Mouse (Mus musculus) thymus, adult 2 months (tissue): ENCODE data around the gene Traf1. TPM values are rescaled to one million over a fixed set of nuclear protein-coding genes. Genes with fewer than 3 reads are reported as not detected.

Source experiments
- DNase-seq: peaks from one replicate; pipeline ENCODE4 v3.0.0; 2021
- H3K27ac ChIP-seq: fragments of 200-500 bp; 2 replicates; pipeline ENCODE4 v1.5.1; 2012; ENCODE audit warnings: low read length, control low read depth; ENCODE audit not compliant: control insufficient read depth, insufficient read depth
- H3K27me3 ChIP-seq: fragments of 200-500 bp; 2 replicates; pipeline ENCODE4 v1.6.1; 2012; ENCODE audit warnings: mild to moderate bottlenecking, low read length, moderate library complexity, mixed read lengths; ENCODE audit not compliant: control insufficient read depth, insufficient read depth
- H3K36me3 ChIP-seq: fragments of 200-500 bp; 2 replicates; pipeline ENCODE4 v1.6.1; 2012; ENCODE audit warnings: mild to moderate bottlenecking, low read length, moderate library complexity; ENCODE audit not compliant: control insufficient read depth, insufficient read depth
- H3K4me1 ChIP-seq: fragments of 200-500 bp; replicated peaks from 2 replicates; pipeline ENCODE4 v1.6.1; 2012; ENCODE audit warnings: low read length; ENCODE audit not compliant: control insufficient read depth, insufficient read depth
- H3K4me3 ChIP-seq: fragments of 200-500 bp; 2 replicates; pipeline ENCODE4 v1.5.1; 2012; ENCODE audit warnings: mild to moderate bottlenecking, low read length, control low read depth, moderate library complexity; ENCODE audit not compliant: control insufficient read depth, insufficient read depth
- CTCF ChIP-seq: fragments of 200-500 bp; IDR thresholded peaks from 2 replicates; pipeline ENCODE4 v1.5.1; 2012; ENCODE audit warnings: mild to moderate bottlenecking, control low read depth, low read length, moderate library complexity, borderline replicate concordance; ENCODE audit not compliant: control insufficient read depth, poor library complexity, insufficient read depth; ENCODE audit errors: extremely low read depth
- POLR2A ChIP-seq: fragments of 200-500 bp; IDR thresholded peaks from 2 replicates; pipeline ENCODE4 v1.6.1; 2012; ENCODE audit warnings: mild to moderate bottlenecking, low read length, control low read depth, moderate library complexity; ENCODE audit not compliant: control insufficient read depth, poor library complexity, insufficient read depth; ENCODE audit errors: extremely low read depth
- WGBS: fragments of 180-500 bp; shearing (Covaris S2); methylation state at CpG from one replicate; pipeline ENCODE4 v1.1.7; 2018; 5-methylcytosine and 5-hydroxymethylcytosine counted together
- polyA plus RNA-seq: library from polyadenylated mRNA; depleted of rRNA; stranded (reverse); fragments of >200 nt; gene quantifications from 2 replicates; pipeline ENCODE4 v1.2.3, GENCODE M21; 2012; rRNA removed

Gene Traf1
- polyA plus RNA-seq, 1 experiment, result 80.4 TPM

GRCm38 (mm10) chr2:34900412-34900811 is 61.2 kb downstream of the Traf1 start:
- 93% methylated on average over 1 of the region's 1 CpGs for WGBS
- no peak overlapping the region for H3K4me3 ChIP-seq
- H3K27ac ChIP-seq, result no peak overlapping the region
- H3K36me3 ChIP-seq, result peaks cover 10% of the 10 kb centered on the region; the same call in 1 of the 2 replicates
- H3K4me1 ChIP-seq, result peaks cover 7% of the 10 kb centered on the region
- no peak for DNase-seq
- TF ChIP-seq POLR2A, result no peak
- no peak for TF ChIP-seq CTCF
- H3K27me3 ChIP-seq, result no peaks in the 10 kb centered on the region

- H3K27ac ChIP-seq, result no peak overlapping the region
- peaks cover 3% of the 10 kb centered on the region for H3K4me1 ChIP-seq
- 96% methylated on average over 11 of the region's 11 CpGs for WGBS
- no peaks in the 10 kb centered on the region for H3K27me3 ChIP-seq
- TF ChIP-seq POLR2A, result no peak
- no peak for TF ChIP-seq CTCF
- no peak for DNase-seq
- no peak overlapping the region for H3K4me3 ChIP-seq
- H3K36me3 ChIP-seq, result peaks cover 10% of the 10 kb centered on the region; the same call in 1 of the 2 replicates
Observed at GRCm38 (mm10) chr2:34899682-34900081, 61.9 kb downstream of the Traf1 start.

- WGBS, result 64% methylated on average over 10 of the region's 10 CpGs
Observed at GRCm38 (mm10) chr2:34897820-34898219, 63.8 kb downstream of the Traf1 start.

GRCm38 (mm10) chr2:34896821-34897460 is 64.6 kb downstream of the Traf1 start:
- Histone ChIP-seq H3K36me3 (peaks cover 10% of the 10 kb centered on the region; the same call in 1 of the 2 replicates), H3K27ac (no peak overlapping the region), H3K27me3 (no peaks in the 10 kb centered on the region), H3K4me3 (no peak overlapping the region), H3K4me1 (no peaks in the 10 kb centered on the region)
- TF ChIP-seq POLR2A, result no peak
- TF ChIP-seq CTCF, result no peak
- 96% methylated on average over 17 of the region's 17 CpGs for WGBS
- no peak for DNase-seq

More at GRCm38 (mm10) chr2:34897820-34898219, 63.8 kb downstream of the Traf1 start:
- Histone ChIP-seq H3K36me3 (peaks cover 10% of the 10 kb centered on the region; the same call in 1 of the 2 replicates), H3K27ac (no peak overlapping the region), H3K27me3 (no peaks in the 10 kb centered on the region), H3K4me1 (no peaks in the 10 kb centered on the region), H3K4me3 (no peak overlapping the region)
- no peak for TF ChIP-seq POLR2A
- TF ChIP-seq CTCF, result peak; percentile 72; the same call in 1 of the 2 replicates
- peak; percentile 26 for DNase-seq

- H3K4me3 ChIP-seq, result no peak overlapping the region
- no peak overlapping the region for H3K27ac ChIP-seq
- H3K4me1 ChIP-seq, result no peaks in the 10 kb centered on the region
- no peak for TF ChIP-seq POLR2A
- TF ChIP-seq CTCF, result no peak
- DNase-seq, result no peak
- H3K36me3 ChIP-seq, result peaks cover 10% of the 10 kb centered on the region; the same call in 1 of the 2 replicates
- H3K27me3 ChIP-seq, result no peaks in the 10 kb centered on the region
- 96% methylated on average over 19 of the region's 19 CpGs for WGBS
Observed at GRCm38 (mm10) chr2:34895503-34896113, 66.0 kb downstream of the Traf1 start.

GRCm38 (mm10) chr2:34893950-34894349 is 67.6 kb downstream of the Traf1 start:
- TF ChIP-seq POLR2A (no peak), CTCF (no peak)
- Histone ChIP-seq H3K4me1 (no peaks in the 10 kb centered on the region), H3K36me3 (peaks cover 9% of the 10 kb centered on the region; the same call in 1 of the 2 replicates), H3K27me3 (no peaks in the 10 kb centered on the region), H3K27ac (no peak overlapping the region), H3K4me3 (no peak overlapping the region)
- 26% methylated on average over 5 of the region's 5 CpGs for WGBS
- no peak for DNase-seq

Other genes with a start within 250 kb of the Traf1 start
- gene Gapvd1, start 206.5 kb downstream of the Traf1 start, polyA plus RNA-seq, result 36.9 and 39.4 TPM in 2 replicates
- 376 and 377 TPM in 2 replicates for gene Hspa5, start 189.8 kb downstream of the Traf1 start, polyA plus RNA-seq
- 27.2 and 31.1 TPM in 2 replicates for gene Rabepk, start 161.9 kb downstream of the Traf1 start, polyA plus RNA-seq
- 55.4 and 58.2 TPM in 2 replicates for gene Fbxw2, start 135.5 kb downstream of the Traf1 start, polyA plus RNA-seq
- not detected in 2 replicates for gene Gm34653, start 128.8 kb downstream of the Traf1 start, polyA plus RNA-seq
- 3.7 and 8.2 TPM in 2 replicates for gene Cutal, start 87.4 kb downstream of the Traf1 start, polyA plus RNA-seq
- 10.8 and 15.1 TPM in 2 replicates for gene Psmd5, start 86.8 kb downstream of the Traf1 start, polyA plus RNA-seq
- gene Phf19, start 47.7 kb downstream of the Traf1 start, polyA plus RNA-seq, result 18.8 and 24.1 TPM in 2 replicates
- 0.15 and 0.26 TPM in 2 replicates for gene Hc, start 99.7 kb upstream of the Traf1 start, polyA plus RNA-seq
- 0.39 and 0.62 TPM in 2 replicates for gene AI182371, start 139.8 kb upstream of the Traf1 start, polyA plus RNA-seq
- 37.5 and 45.2 TPM in 2 replicates for gene Cntrl, start 147.7 kb upstream of the Traf1 start, polyA plus RNA-seq
- gene Rab14, start 239.3 kb upstream of the Traf1 start, polyA plus RNA-seq, result 84.2 and 136 TPM in 2 replicates